Mouse (Mus musculus) A20 (cell line): ENCODE measurements at regions not wholly inside any gene's neighbourhood (a gene's known extent, or its start where the extent isn't known, plus 50 kb on each side); places are given as distances from the start of the nearest gene placed in this dataset.

ENCODE experiments used
- DNase-seq: peaks from one replicate; pipeline ENCODE4 v3.0.0-alpha.2; 2011; ENCODE audit warnings: low read depth, low spot score

DNA sequence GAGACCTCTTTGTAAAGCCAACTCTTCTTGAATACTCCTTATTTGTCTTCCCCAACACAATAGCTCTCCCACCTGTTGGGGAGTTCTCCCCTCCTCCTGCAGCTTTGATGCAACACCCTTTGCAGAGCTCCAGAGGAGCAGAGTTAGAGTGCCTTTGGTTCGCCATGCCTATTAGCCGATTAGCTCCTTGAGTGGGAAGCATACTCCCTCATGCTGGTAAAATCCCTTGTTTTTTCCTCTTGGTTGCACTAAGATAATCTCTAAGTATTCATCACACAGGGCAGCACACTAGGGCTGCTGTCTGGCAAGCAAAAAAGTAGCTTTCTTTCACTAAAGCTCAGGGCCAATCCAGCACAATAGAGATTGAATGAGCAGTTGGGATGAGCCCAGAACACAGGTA lies 350.4 kb downstream of the Fut8 start:
- no peak for DNase-seq

DNA sequence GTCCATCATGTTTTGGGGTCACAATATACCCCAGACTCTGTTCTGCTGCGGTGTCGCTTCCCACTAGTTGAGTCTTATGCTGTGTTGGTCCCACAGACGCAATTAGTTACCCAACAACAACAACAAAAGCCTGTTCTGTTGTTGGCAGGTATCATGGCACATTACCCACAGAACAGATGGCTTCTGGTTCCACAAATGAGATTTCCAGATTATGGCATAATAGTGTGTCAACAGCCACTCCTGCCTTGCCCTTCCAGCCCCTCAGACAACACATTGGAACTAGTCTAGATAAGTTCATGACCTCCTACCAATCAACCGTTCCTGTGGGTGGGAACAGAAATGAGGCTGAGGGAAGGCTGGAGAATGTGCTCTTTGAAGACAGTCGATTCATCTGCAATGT lies 351.5 kb downstream of the Fut8 start:
- no peak for DNase-seq

DNA sequence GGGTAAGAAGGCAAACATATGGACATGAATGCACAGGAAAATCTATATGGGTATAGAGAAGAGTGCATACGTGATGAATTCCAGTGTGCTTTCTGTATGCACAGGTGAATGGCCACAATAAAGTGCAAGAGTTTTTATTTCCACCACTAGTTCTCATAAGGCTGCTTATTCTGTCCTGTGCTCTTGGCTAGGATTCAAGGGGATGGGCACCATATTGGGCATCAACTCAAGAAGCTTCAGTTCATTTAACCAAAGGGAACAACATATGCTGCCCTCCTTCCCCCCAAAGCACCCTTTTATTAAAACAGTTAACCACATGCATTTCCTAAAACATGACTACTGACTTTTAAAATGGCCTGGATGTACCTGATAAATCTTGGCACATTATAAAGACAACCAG lies 356.2 kb downstream of the Fut8 start:
- DNase-seq: no peak

DNA sequence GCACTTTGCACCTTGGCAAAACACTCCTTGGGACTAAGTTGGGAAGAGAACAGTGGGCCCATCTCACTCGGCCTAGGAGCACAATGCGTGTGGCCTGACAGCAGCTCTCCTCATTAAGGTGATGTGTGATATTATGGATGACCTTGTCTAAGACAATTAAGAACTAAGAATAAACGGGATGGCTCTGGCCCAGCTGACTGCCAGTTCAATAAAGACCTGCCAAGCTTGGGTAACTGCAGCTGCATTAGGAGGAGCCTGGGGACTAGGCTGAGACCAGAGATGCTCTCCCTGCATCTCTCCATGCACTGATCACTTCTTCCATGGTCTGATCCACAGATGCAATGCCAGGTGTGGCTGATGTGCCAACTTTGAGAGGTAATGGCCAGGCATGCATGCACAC lies 356.7 kb downstream of the Fut8 start:
- no peak for DNase-seq

DNA sequence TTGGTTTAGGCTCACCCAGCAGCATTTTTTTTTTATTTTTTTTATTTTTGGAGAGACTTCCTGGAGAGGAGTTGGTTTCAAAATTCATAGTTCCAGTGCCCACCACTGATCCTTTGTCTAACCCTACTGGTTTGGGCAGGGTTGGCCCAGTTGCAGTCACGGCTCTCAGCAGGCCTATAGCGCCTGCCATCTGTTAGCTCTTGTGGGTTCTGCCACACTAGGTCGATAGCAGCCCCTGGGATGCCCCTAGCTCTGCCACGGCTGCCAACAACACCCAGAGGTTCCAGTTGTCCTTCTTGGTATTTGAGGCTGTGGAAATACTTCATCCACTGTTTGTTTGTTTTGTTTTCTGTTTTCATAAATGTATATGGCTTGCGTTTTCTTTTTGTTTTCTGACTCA lies 357.9 kb downstream of the Fut8 start:
- DNase-seq: no peak

DNA sequence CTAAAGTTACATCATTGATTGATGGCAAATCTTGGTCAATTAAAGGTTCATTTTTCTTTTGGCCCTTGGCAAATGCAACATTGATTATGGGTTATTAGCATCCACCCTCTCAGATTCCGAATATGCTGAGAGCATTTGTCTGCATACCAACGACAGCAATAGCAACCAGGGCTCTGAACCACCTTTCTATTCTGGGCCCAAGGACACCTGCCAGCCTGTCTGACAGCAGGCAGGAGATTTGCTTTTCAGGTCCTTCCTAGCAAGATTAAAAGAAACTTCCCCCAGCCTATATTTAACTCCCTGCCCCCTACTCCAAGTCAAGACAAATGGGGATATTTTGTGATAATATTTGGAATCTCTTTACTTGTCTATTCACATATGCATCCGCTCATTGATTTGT lies 358.8 kb downstream of the Fut8 start:
- no peak for DNase-seq

DNA sequence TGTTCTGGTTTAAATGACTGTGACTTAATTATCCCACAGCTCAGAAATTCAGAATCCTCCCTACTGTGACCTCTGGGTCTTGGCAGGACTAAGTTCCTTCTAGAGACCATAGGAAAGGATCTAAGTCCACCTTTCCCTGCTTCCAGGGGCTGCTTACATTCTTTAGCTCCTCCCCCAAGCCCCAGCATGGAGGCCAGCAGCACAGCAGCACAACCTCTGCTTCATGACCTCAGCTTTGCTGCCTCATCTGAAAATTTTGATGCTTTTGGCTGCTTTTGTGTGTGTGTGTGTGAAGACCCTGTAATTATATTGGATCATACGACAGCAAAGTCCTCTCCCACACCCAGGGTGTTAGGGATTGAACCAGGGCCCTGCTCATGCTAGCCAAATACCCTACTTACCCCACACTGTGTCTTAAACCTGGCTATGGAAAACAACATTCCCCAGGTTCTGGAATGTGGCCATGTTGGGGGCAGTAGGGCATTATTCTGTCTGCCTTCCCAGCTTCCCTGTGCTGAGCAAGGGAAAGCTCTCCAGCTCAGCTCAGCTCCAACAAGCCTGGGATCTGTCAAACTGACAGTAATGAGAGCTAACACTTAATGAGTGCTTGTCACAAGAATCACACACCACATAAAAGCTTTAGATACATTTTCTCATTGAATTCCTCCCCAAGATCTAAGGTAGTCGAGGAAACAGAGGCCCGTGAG lies 359.9 kb downstream of the Fut8 start:
- DNase-seq: no peak

DNA sequence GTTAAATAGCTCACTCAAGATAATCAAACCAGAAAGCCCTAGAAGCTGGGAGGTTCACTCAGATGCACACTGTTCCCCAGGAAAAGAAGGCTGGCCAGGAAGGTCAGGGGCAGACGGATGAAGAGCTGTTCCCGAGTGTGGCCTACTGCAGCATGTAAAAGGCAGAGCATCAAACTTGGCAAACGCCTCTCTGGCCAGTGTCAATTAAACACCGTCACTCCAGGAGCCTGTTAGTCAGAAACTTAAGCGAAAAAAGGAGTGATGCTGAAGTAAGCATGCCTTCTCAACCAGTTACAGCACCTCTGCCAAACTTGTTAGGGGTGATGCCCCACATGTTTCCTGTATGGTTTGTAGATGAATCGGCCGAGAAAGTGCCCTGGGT lies 360.4 kb downstream of the Fut8 start:
- DNase-seq: no peak

DNA sequence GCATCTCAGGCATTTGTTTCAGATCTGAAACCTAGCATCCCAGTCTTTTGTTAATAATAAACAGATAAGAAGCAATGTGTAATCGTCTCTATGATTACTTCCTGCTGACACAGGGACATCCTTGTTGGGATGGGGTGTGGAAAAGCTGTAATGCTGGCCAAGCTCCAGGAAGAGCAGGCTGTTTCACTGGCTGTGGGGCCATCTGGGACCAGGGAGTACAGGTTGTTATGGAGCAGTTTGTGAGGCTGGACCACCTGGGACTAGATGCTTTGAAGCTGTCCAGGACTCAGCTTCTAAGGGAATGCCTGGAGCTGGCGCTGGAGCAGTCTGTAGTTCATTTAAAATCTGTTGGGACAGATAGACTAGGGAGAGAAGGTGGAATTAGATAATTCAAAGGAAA lies 361.5 kb downstream of the Fut8 start:
- no peak for DNase-seq

DNA sequence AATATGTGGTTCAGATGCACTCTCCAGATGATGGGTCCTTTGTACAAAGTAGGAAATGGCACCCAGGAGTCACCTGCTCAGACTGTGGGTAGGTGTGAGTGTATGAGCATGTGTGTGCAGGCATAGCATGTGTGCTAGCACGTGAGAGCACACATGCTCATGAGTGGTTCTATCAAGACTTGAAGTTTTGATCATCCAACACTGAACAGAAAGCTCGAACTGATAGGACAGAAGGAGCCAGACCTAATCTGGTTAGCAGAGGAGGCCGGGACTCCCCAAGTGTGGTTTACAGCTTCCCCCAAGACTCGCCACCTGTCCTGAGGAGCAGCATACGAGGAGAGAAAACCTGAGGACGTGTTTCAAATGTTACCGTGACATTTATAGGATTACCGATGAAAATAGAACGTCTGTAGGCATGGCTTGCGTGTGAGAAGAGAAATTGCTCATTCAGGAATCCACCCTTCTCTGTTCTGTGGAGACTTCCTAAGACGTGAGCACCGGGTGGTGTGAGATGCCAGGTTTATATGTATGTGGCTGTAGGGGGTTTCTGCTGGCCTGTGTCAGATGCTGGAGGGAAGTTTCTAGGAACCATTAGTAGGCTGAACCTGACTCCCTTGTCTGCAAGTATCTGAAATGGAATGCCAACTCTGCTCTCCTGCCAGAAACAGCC lies 366.0 kb downstream of the Fut8 start:
- DNase-seq: no peak

DNA sequence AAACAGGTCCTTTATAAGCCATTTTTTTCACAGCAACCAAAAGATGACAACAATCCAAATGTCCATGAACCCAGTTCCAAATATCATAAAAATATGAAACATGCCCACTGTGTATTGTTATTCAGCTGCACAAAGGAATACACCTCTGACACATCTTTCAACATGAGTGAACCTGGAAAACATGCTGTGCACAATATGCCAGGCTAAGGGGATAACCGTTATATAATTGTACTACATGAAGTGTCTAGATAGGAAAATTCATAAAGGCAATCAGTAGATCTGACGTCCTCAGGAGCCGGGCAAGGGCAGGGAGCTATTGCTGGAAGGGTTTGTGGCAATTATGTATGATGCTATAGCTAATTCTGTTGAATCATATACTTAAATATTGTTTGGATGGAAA lies 379.6 kb downstream of the Fut8 start:
- no peak for DNase-seq

DNA sequence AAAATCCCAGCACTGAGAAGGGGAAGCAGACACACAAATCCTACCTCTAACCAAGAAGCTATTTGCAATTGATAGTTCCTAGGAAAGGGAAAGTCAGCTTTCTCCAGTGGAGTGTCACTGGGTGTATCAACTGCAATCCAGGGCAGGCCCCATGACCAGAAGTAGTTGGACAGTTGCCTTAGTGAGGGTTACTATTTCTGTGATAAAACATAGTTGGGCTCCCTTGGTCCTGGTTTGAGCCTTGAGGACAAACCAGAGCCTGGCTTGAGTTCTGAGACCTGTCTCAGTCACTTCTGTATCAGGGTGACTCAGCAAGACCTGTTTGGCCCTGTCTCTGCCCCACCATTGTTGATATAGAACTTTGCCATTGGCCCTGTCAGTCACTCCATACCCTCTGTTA lies 384.3 kb downstream of the Fut8 start:
- no peak for DNase-seq

DNA sequence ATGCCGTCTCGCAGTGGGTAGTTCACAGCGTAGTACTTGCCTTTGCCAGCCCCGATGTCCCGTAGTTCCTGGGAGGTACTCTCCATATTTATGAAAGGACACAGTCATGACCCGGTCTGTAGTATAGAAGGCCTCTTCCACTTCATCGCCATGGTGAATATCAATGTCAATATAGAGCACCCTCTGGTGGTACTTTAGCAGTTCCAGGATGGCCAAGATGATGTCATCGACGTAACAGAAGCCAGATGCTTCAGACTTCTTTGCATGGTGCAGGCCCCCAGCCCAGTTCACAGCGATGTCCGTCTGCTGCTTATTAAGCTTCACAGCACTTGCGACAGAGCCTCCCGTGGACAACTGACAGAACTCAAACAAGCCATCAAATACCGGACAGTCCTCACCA lies 386.4 kb downstream of the Fut8 start:
- peak; percentile 23 for DNase-seq

DNA sequence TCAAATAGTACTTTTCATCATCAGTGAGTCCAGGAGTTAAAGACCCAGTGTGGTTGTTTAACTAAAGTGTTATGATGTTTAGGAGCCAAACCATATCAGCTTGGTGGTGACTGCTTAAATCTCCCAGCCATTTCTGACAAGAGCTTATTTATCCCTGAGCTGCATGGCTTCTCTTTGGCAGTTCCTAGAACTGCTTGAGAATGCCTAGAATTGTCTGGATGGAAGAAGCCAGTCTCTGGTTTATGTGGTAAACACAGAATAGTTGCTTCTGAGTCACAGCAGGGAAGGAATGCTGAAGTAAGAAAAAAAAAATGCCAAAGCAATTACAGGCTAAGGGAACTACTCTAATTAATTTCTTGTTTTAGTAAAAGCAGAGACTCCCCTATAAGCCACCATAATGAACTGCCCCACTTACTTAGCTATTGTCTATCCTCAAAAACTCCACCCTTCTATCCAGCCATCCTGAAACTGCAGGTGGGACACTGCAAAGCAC lies 390.5 kb downstream of the Fut8 start:
- no peak for DNase-seq

DNA sequence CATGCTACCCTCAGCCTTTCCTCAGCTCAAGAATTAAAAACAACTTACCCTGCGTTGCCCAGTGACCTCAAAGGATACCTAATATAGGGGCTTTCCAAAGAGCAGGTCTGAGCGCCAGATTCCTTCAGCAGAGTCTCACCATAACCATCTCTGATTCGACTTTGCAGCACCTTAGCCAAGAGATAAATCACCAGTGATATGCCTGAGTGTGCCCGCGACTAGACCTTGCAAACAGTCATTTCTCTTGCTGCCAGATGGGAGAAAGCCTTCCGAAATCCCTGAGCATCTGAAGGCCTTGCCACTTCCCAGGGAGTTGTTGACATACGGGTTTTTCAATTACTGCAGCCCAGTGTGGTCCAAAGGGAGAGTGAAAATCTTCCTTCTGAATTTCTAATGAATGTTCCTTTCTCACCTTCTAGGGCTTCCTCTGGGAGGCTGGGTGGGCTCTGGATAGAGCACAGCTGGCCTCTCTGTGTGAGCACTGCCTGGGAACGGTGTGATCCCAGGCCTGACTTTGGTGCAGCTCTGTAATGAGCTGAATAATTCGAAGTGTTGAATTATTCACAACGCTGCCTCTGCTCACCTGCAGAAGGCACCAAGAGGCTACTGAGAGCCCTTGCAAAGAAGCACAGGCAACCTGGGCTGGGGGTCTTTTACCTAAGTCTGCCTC lies 396.2 kb downstream of the Fut8 start:
- no peak for DNase-seq

DNA sequence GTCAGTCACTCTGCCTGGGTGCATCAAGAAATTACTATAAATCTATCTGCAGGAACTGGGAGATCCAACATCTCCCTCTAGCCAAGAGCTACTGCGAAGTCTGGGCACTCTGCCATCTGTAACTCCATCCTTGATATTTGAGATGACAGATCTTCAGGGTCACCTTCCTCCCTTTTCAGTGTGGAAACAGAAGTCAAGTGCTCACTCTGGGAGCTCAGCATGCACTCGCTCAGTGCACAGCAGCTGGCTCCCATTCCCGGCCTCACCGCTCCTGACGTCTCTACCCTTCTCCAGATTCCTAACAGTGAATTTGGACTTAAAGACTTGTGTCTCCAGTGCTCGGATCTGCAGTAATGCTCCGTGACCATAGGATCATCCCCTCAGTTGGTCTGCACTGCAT lies 400.3 kb downstream of the Fut8 start:
- DNase-seq: no peak

DNA sequence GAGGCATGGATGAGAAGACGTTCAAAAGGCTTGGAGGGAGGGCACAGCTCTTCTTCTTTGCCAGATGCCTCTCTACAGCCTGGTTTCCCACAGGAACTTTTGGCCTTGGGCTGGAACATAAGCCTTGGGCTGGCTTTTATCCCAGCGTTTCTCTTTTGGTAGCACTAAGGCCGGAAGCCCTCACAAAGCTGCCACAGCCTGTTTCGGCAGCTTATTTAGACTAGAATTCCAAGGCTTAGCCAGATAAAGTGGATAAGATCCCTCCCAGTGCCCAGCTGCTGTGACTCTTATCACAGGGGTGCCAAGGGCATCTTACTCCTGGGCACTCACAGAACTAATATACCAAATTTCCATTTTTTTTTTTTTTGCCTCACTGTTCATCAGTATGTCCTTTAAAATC lies 404.4 kb downstream of the Fut8 start:
- DNase-seq: no peak

DNA sequence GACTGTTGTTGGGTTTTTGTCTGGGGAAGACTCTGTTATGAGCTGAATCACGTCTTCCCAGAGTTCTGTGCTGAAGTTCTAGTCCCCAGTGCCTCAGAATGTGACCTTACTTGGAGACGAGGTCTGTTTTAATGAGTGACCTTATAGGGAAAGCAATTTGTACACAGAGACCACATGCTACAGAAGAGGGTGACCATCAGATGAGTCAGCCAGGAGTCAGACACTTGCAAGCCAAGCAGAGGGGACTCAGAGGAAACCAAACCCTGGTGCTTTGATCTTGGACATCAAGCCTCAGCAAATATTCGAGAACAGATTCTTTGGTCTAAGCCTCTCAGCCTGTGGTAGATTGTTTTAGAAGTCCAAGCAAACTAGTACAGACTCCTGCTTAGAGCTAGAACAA lies 409.9 kb downstream of the Fut8 start:
- no peak for DNase-seq

DNA sequence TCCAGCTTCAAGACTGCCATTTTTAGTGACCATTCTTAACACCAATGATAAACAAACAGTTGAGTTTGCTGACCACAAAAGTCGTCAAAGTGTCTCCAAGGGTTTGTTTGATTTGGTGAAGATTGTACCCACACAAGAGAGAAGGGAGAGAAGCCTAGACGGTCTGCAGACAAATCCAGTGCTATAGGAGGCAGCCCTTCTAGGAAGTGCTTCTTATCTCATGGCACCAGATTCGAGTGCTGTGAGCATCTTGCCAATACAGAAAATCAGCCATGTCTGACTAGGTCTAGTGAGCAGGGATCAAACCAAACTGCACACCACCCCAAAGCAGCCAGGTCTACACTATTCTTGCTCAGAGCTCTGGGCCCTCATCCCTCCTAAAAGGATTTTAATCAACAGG lies 416.4 kb downstream of the Fut8 start:
- DNase-seq: no peak

DNA sequence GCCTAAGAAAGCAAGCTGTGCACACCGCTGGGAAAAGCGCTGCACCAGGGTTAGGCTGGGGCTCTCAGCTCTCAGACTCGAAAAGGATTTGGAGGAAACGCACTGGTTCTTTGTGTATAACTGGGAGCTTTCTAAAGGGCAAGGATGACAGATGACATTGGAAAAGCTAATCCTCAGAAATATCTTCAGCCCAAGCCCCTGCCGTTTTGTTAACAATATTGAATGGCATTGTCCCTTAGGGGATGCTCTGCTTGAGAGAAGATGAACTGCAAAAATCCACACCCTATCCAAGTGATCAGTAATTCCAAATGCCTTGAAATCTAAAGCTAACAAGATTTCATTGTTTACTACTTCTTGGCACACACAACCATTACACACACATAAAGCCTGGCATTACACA lies 419.1 kb downstream of the Fut8 start:
- DNase-seq: no peak

DNA sequence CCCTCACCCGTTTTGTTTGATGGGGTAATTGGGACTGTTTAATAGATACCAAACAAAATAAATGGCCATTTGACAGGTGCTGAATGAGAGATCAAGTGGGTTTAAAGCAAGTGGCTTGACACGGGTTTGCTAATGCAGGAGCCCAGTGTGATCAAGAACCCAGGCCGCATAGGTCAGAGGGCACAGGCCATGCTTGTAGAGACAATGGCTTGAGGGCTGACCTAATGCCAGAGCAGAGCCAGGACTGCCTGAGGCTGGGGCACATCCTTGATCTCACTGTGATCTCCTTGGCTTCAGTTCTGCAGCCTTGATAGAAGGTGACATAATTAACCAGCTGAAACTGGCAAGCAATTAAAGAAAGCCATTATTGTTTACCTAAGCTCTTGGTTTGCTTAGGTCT lies 420.0 kb downstream of the Fut8 start:
- DNase-seq: no peak

DNA sequence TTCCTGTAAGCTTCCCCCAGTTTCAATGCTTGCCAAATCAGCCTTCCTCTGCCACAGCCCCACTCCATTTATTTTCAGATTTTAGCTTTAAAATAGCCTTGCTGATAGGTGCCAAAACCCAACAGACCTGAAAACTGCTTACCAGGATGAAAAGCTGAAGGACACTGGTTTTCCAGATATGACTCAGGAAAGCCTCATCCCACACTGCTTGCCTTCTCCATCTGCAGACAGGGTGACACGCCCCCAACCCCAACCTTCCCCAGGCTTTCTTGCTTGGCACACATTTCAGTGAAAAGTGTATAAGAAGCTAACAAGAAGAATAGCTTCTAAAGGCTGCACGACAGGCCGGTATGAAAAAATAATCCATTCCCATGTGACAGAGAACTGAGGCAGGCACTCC lies 425.3 kb downstream of the Fut8 start:
- no peak for DNase-seq
